Mouse (Mus musculus): ENCODE results near the gene Mical3. TPM values are rescaled to one million over a fixed set of nuclear protein-coding genes. Genes with fewer than 3 reads are reported as not detected.

Mical3 gene
- total RNA-seq, 2 experiments from 2014 or later, result 137 to 148 TPM

Other genes with a start within 250 kb of the Mical3 start
- gene Bid, start 214.1 kb downstream of the Mical3 start, total RNA-seq (2021), result 1 to 10 TPM; 2.4 TPM
- gene Pex26, start 52.7 kb upstream of the Mical3 start, total RNA-seq (2021), result 10 to 100 TPM in 1 of 2 experiments, 1 to 10 TPM in 1; 7.3 to 11.2 TPM
- gene Tuba8, start 79.7 kb upstream of the Mical3 start, total RNA-seq (2021), result 10 to 100 TPM; 78.2 to 86.1 TPM
- gene Usp18, start 114.9 kb upstream of the Mical3 start, total RNA-seq (2021), result 1 to 10 TPM in 1 of 2 experiments, under 1 TPM in 1; 0.82 to 1.2 TPM
- gene Slc6a13, start 169.2 kb upstream of the Mical3 start, total RNA-seq (2021), result 1 to 10 TPM; 1.2 to 2.0 TPM
- gene Slc6a12, start 212.1 kb upstream of the Mical3 start, total RNA-seq (2021), result not detected